Mouse (Mus musculus) kidney, adult 2 months (tissue): Measurements from ENCODE around the gene Enho.
A peak's percentile ranks its signal among the peaks of the same experiment; 100 is the strongest.

Source experiments
- CTCF ChIP-seq: fragments of 200-500 bp; conservative IDR thresholded peaks from 2 replicates; pipeline ENCODE4 v1.5.1; 2011; ENCODE audit warnings: low read depth, mild to moderate bottlenecking, control low read depth, low read length, moderate library complexity, mixed read lengths; ENCODE audit not compliant: insufficient read depth, insufficient read length
- POLR2A ChIP-seq: fragments of 200-500 bp; IDR thresholded peaks from one replicate; pipeline ENCODE4 v1.6.1; 2011; ENCODE audit warnings: low read depth, low read length, control low read depth

DNA sequence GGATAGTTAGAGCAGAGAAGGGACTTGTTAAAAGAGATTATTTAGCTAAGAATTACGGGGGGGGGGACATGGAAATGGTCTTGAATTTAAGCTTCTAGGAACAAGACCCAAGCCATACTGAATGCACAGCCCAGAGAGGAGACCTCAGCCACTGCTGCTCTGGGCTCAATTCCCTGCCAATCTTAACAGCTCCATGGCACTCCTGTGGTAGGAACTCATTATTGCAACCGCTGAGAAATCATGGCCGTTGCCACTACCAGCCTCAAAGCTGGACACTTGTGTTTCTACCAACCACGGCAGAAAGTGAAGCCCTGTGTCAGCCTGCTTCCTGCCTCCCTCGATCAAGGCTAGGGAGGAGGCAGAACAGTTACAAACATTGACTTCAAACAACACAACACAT, 5.4 kb upstream of the Enho start:
- TF ChIP-seq CTCF = peak; percentile 51
- TF ChIP-seq POLR2A = no peak
